Mouse (Mus musculus) urinary bladder, adult 18-20 months (tissue): ENCODE measurements around the gene Zfp609.

Experiments used
- DNase-seq, 2 experiments: peaks; one replicate each; pipeline ENCODE4 v3.0.0; 2022; ENCODE audit warnings: low spot score in 2 of 2, mixed read lengths in 2 of 2

Gene Zfp609

DNA sequence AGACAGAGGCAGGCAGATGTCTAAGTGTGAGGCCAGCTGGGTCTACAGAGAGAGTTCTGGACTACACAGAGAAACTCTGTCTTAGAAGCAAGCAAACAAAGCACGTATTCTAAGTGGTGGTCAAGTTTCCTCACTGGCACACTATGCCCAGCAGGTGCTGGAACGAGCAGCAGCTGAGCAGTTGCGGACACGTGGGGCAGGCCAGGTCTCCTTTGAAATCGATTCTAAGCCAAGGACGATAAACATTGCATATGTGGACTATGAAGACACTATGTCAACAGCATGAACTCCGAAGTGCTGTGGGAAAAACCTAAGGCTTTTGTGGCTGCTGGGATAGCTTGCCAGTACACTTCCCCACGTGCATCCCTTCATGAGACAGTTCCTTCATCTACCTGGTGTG lies 67.4 kb downstream of the Zfp609 start:
- no peak for DNase-seq

DNA sequence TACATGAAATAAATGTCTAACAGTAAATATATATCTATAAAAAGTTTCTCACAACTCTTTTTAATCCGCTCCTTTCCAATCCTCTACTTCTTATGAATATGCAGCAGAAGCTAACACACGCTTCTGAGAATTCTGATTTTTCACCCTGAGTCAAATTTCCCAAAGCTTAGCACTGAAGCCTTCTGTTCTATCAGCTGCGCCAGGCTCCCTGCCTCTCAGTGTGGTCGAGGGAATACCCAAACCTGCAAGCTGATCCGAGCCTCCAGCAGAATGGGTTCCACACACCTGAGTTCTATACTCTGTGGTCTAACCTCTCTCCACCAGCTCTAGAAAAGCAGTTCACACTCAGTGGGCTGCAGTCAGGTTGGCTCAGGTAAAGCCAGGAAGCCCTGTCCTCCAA lies 68.1 kb downstream of the Zfp609 start:
- DNase-seq = no peak

DNA sequence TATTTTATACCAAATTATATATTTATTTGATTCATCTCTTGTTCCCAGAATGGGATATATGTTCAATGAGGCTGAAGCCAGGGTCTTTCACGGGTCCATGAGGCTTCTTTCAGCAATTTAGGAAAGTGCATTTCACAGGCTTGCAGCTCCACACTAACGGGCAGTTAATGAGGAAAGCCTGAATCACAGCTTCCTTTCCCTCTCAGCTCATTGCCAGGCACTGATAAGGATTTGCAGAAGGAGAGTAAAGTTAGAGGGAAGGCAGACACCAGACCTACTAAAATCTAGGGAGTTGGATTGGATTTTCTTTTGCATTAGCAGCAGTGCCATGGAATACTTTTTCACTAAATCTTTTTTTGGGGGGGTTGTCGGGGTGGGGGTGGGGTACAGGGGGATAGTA lies 69.5 kb downstream of the Zfp609 start:
- DNase-seq = no peak

DNA sequence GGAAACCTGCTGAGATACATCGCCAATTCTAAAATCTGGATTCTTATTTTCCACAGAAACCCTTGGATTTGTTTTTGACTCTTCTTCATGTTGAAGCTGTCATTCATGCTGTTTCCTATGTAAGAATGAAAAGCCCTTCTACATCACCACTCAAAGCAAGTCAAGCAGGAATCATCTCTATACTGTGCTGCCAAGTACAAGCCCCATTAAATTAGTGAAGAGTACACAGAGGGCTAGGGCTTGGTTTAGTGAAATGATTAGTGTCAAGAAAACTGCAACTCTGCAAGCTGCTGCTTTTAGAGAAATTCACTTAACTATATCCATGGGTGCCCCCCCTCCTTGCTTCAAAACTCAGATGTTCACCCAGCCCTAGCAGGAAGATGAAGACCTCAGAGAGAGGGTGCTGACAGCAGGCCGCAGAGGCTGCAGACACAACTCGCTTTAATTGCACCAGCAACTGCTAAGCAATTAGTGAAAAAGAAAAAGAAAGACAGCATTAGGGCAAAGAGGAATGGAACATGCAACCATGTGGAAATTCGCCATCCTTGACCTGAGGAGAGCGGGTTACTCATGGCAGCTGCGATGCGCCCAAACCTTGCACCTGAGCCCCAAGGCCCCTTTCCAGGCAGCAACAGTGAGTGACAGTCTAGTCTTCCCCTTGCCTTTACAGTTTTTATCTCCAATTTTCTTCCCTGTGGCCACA lies 71.5 kb downstream of the Zfp609 start:
- DNase-seq = no peak

- no peak for DNase-seq
Observed at GRCm38 (mm10) chr9:65755164-65755563, 72.2 kb downstream of the Zfp609 start.

DNA sequence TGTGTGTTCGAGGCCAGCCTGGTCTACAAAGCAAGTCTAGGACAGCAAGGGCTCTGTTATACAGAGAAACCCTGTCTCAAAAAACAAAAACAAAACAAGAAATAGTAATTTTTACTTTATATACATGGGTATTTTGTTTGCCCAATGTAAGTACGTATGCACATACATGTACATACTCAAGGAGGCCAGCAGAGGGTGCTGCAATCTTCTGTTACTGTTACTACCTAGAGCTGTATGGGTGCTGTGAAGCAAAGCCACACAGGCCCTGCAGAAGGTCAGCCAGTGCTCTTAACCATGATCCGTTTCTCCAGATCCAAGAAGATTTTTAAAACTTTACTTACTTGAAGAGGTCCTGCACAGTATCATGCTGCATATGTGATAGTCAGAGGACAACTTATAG lies 74.7 kb downstream of the Zfp609 start:
- no peak for DNase-seq

DNA sequence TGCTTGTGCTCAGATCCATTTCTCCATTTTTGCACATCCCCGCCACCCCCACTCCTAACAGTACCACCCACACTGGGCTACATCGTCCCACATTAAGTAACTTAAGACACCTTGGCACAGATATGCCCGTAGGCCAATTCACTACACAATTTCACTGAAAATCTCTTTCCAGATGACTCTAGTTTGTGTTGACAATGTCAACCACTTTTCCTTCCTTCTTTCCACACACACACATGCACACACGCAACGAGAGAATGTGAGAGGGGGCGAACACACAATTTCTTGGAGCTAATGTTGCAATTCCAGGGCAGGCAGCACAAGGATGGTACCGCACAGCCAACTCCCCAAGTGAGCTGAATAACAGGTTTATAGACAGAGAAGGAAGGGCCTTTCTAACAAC lies 75.5 kb downstream of the Zfp609 start:
- DNase-seq = no peak

- DNase-seq = no peak
Observed at GRCm38 (mm10) chr9:65748102-65748501, 79.3 kb downstream of the Zfp609 start.

DNA sequence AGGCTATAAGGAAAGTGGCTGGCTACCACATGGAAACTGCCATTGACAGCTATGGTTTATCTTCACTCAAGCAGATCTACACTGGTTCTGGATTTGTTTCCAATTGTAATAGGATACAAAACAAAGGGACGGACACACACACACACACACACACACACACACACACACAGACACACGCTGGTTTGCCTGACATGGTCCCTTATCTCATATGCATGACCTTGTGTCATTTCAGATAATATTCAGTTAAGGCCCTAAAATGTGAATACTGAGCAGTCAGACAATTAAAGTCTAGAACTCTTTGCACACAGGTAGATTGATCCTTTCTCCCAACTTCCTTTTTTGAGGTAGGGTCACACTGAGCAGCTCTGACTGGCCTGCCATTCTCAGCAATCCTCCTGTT lies 80.9 kb downstream of the Zfp609 start:
- DNase-seq = no peak

DNA sequence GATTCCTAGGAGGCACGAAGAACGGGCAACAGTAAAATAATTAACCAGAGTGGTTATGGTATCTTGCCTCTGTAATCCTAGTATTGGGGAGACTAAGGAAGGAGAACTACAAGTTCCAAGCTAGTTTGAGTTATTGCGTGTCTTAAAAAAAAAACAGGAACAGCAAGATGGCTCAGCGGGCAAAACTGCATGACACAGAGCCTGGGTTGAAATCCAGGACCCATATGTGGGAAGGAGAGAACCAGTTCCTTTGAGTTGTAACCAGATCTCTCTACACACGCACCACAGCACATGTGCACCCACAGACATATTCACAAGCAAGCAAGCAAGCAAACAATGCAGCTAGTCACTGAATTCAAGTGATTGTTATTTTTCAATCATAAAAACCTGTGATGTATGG lies 81.9 kb downstream of the Zfp609 start:
- no peak for DNase-seq

- DNase-seq = peak in 1 of 2 experiments; percentile 8
Observed at GRCm38 (mm10) chr9:65744171-65745082, 82.9 kb downstream of the Zfp609 start.

- no peak for DNase-seq
Observed at GRCm38 (mm10) chr9:65743809-65744170, 83.6 kb downstream of the Zfp609 start.

GRCm38 (mm10) chr9:65743322-65743721 lies 84.0 kb downstream of the Zfp609 start:
- no peak for DNase-seq

DNA sequence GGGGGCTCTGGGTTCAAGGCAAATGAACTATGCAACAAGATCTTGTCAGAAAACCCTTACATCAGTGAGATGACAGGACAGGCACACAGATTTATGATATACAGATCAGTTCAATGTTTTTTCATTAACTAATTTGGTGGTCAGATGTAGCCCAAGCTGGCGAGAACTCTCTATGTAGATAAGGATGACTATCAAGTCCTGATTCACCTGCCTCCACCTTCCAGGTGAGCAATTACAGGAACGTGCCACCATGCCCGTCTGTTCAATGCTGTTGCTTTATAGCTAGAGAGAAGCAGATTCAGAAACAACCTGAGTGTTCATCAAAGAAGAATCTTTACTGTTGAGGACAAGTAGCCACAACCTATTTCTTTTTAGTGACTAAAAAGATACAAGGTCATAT lies 84.6 kb downstream of the Zfp609 start:
- DNase-seq = no peak

DNA sequence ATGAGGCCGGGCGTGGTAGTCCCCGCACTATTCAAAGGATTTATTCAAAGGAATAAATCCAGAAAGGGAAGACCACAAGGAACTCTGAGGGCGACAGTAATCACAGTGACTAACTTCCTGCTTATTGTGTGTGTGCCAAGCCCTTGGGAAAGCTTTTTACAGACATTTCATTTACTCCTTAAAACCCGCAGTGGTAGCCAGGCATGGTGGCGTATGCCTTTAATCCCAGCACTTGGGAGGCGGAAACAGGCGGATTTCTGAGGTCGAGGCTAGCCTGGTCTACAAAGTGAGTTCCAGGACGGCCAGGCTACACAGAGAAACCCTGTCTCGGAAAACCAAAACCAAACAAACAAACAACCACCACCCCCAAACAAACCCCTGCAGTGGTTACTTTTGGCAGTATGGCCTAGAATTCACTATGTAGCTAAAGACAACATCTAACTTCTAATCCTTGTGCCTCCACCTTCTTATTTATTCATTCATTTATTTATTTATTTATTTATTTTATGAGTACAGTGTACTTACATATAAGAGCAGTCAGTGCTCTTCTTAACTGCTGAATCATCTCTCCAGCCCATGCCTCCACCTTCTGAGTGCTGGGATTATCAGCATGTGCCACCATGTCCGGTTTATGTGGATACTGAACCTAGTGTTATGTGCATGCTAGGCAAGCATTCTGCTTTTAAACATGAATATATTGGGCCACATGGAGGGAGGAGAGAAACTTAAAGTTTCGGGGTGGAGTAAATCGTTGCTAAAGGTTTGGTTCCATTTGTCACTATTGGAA lies 86.1 kb downstream of the Zfp609 start:
- no peak for DNase-seq

DNA sequence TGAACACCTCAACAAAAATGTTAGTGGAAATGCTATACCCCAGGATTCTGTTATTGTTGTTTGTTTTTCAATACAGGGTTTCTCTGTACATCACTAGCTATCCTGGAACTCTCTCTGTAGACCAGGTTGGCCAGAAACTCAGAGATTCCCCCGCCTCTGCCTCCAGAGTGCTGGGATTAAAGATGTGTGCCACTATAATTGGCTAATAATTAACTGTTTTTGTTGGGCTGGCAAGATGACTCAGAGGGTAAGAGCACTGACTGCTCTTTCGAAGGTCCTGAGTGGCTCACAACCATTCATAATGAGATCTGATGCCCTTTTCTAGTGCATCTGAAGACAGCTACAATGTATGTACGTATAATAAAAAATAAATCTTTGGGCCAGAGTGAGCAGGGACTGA lies 92.4 kb downstream of the Zfp609 start:
- no peak for DNase-seq

GRCm38 (mm10) chr9:65728588-65728987 lies 98.8 kb downstream of the Zfp609 start:
- no peak for DNase-seq

DNA sequence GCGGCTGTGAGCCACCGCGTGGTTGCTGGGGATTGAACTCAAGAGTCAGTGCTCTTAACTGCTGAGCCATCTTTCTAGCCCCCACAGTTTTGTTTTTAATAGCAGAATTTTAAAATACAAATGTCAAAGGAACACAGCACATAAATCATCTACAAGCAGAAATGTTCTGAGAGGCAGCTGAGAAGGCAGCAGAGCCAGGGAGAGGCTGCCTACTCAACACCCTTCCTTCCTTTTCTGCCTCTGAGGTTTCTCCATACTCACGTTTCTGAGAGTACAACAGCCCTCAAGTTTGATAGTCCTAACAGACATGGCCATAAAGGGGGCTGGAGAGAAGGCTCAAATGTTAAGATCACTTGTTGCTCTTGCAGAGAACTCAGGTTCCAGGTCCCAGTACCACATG lies 99.9 kb downstream of the Zfp609 start:
- DNase-seq = no peak

DNA sequence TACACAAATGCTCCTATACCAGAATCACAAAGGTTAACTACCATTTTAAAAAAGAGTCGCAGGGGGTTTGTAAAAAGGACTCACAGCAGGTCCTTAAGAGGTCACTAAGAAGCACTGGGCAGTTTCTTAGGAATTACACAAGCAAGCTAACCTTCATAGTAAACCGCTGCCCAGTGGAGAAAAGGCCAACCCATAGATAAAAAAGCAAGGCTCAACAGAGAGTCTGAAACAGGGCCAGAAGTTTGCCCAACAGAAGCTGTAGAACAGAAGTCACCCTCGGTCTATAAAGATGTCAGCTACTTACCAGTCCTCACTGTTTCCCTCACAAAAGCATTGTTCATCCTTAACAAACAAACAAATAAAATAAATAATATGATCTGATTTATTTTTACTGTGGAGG lies 100.9 kb downstream of the Zfp609 start:
- no peak for DNase-seq

- no peak for DNase-seq
Observed at GRCm38 (mm10) chr9:65725291-65725622, 102.1 kb downstream of the Zfp609 start.

- DNase-seq = peak; percentile 27 to 52
Observed at GRCm38 (mm10) chr9:65724471-65725290, 102.7 kb downstream of the Zfp609 start.

DNA sequence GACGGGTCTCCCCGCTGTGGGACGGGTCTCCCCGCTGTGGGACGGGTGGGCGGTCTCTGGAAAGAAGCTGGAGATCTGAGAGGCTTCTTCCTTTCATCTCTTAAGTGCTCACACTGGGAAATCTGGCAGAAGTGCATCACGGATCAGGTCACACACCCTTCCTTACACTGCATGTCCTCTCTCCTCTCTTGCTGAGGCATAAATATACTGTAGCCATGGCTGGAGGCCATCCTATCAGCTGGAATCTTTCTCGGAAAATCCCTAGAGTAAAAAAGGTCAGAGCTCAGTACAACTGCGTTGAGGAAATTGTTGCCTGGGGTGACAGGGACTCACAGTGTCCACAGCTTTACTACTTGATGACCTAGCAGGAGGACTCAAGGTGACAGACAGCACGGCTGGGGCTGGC lies 106.2 kb downstream of the Zfp609 start:
- no peak for DNase-seq
